Mouse (Mus musculus) hindbrain, embryonic 13.5 days (tissue): Measurements from ENCODE around the gene Agpat2. TPM values are rescaled to one million over a fixed set of nuclear protein-coding genes. Genes with fewer than 3 reads are reported as not detected.

Source experiments
- ATAC-seq: fragments of 200-750 bp; cut with Nextera tagmentation; 2 replicates; pipeline ENCODE4 v1.8.0; 2017; ENCODE audit warnings: moderate TSS enrichment; ENCODE audit not compliant: low FRiP score
- H3K27ac ChIP-seq: fragments of 300-500 bp; sonication (generic); 2 replicates; pipeline ENCODE4 v1.5.1; 2015; ENCODE audit warnings: inconsistent platforms, mild to moderate bottlenecking, moderate library complexity
- H3K27me3 ChIP-seq: fragments of 300-500 bp; sonication (generic); 2 replicates; pipeline ENCODE4 v1.6.1; 2015; ENCODE audit warnings: mild to moderate bottlenecking, inconsistent platforms
- H3K36me3 ChIP-seq: fragments of 300-500 bp; sonication (generic); 2 replicates; pipeline ENCODE4 v1.6.1; 2015; ENCODE audit warnings: mild to moderate bottlenecking, inconsistent platforms
- H3K4me1 ChIP-seq: fragments of 300-500 bp; sonication (generic); replicated peaks from 2 replicates; pipeline ENCODE4 v1.6.1; 2015; ENCODE audit warnings: inconsistent platforms
- H3K4me2 ChIP-seq: fragments of 300-500 bp; sonication (generic); 2 replicates; pipeline ENCODE4 v1.6.1; 2015; ENCODE audit warnings: inconsistent platforms, mild to moderate bottlenecking, moderate library complexity
- H3K4me3 ChIP-seq: fragments of 300-500 bp; sonication (generic); 2 replicates; pipeline ENCODE4 v1.5.1; 2015; ENCODE audit warnings: mild to moderate bottlenecking, inconsistent platforms
- H3K9ac ChIP-seq: fragments of 300-500 bp; sonication (generic); 2 replicates; pipeline ENCODE4 v1.6.1; 2015; ENCODE audit warnings: mild to moderate bottlenecking, inconsistent platforms
- H3K9me3 ChIP-seq: fragments of 300-500 bp; sonication (generic); 2 replicates; pipeline ENCODE4 v1.6.1; 2016; ENCODE audit warnings: inconsistent platforms
- WGBS: fragments of 180-500 bp; shearing (Covaris S2); methylation state at CpG from one replicate; pipeline ENCODE4 v1.1.7; 2015; 5-methylcytosine and 5-hydroxymethylcytosine counted together
- polyA plus RNA-seq: library from polyadenylated mRNA; unstranded; fragments of >200 nt; fragmentation: Nextera tagmentation; extraction: Ambion mirVana; gene quantifications from 2 replicates; pipeline ENCODE4 v1.2.1, GENCODE M21; 2015

Gene Agpat2
- polyA plus RNA-seq, 1 experiment from 2014 or later = 6.8 TPM

DNA sequence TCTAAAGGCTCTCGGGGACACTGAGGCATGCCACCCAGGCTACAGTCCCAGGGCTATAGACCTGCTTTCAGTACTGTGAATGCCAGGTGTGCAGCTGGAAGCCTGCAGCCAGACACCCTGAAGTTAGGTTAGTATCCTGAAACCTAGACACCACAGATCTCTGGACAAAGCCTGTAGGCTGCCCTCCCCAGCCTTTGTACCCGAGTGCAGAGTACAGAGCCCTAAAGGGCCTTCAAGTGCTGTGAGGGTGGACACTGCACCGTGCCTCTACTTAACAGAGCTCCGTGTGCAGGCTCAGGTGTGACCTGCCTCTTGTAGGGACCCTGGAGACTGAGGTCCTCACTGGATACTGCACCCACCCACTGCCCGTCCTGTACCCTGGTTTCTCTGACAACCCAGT, 43.7 kb downstream of the Agpat2 start:
- Histone ChIP-seq H3K9ac (no peak overlapping the region), H3K27ac (no peak overlapping the region), H3K27me3 (0 out of 2 replicates have a peak, but pooled peaks cover 3% of the 10 kb centered on the region), H3K4me3 (no peak overlapping the region), H3K36me3 (no peaks in the 10 kb centered on the region), H3K4me2 (no peak overlapping the region), H3K9me3 (no peaks in the 10 kb centered on the region), H3K4me1 (peaks cover 25% of the 10 kb centered on the region)
- WGBS = 70% methylated on average over 5 of the region's 5 CpGs
- ATAC-seq = no peak

DNA sequence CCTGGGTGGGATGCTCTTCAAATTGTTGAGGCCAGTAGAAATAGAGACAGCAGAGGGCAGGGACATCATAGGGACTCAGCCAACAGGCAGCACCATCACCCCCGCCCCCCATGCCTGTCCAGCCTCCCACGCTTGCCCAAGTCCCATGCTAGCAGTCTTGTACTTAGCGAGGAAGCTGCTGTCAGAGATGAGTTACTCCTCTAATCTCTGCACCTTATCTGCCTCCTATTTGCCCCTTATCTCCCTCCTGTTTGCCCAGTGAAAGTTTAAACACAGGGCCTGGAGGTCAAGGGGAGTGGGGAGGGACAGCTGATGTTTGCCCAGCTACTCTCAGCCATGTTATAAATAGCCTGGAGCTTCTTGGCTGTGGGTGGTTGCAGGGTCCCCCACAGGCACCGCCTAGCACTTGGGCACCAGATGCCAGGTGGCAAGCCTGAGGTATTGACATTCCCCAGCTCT, 47.7 kb downstream of the Agpat2 start:
- WGBS = 79% methylated on average over 4 of the region's 4 CpGs
- no peak overlapping the region for H3K9ac ChIP-seq
- no peak for ATAC-seq

DNA sequence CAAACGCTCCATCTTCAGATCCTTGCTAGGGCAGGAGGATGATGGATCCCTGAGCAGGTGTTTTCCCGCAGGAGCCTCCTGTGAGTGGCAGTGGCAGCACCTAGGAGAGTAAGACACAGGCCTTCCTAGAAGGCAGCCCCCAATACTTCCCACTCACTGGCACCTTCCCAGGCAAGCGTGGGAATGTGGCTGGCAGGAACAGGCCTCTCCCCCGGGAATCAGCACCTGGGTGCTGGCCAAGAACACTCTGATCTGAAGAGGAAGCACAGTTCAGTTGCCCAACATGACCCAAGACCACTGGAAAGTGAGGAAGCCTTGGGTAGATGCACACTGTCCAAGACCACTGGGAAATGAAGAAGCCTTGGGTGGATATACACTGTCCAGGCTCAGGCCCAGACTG, 49.1 kb downstream of the Agpat2 start:
- Histone ChIP-seq H3K4me2 (no peak overlapping the region), H3K9ac (no peak overlapping the region), H3K27ac (no peak overlapping the region), H3K4me1 (peaks cover 23% of the 10 kb centered on the region), H3K36me3 (no peaks in the 10 kb centered on the region), H3K27me3 (no peaks in the 10 kb centered on the region), H3K4me3 (no peak overlapping the region), H3K9me3 (no peaks in the 10 kb centered on the region)
- no peak for ATAC-seq
- 88% methylated on average over 4 of the region's 4 CpGs for WGBS

More for the DNA sequence above, 47.7 kb downstream of the Agpat2 start:
- Histone ChIP-seq H3K4me1 (peaks cover 23% of the 10 kb centered on the region), H3K27ac (no peak overlapping the region), H3K4me2 (no peak overlapping the region), H3K36me3 (no peaks in the 10 kb centered on the region), H3K9me3 (no peaks in the 10 kb centered on the region), H3K4me3 (no peak overlapping the region), H3K27me3 (0 out of 2 replicates have a peak, but pooled peaks cover 3% of the 10 kb centered on the region)

DNA sequence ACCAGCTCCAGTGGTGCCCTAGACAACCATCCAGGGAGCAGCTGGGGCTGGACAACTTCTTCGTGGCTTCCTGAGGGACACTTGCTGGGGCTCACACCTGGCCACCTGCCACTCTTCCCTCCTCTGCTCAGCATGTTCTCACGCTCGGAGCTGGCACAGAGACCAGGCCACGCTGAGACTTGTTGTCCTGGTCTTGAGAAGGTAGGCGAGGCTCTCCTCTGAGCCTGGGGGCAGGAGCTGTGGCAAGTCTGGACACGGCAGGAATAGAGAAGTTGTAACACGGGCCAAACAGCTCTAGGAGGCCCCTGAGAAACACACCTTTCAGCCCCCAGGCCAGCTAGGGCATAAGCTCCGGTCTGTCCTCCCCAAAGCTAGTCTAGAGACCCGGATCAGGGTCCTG, 50.3 kb downstream of the Agpat2 start:
- H3K36me3 ChIP-seq = no peaks in the 10 kb centered on the region
- H3K9ac ChIP-seq = no peak overlapping the region
- no peak overlapping the region for H3K4me3 ChIP-seq
- no peak overlapping the region for H3K4me2 ChIP-seq
- no peaks in the 10 kb centered on the region for H3K9me3 ChIP-seq
- H3K27ac ChIP-seq = no peak overlapping the region
- no peak for ATAC-seq
- no peaks in the 10 kb centered on the region for H3K27me3 ChIP-seq
- 86% methylated on average over 9 of the region's 9 CpGs for WGBS
- peaks cover 30% of the 10 kb centered on the region for H3K4me1 ChIP-seq

DNA sequence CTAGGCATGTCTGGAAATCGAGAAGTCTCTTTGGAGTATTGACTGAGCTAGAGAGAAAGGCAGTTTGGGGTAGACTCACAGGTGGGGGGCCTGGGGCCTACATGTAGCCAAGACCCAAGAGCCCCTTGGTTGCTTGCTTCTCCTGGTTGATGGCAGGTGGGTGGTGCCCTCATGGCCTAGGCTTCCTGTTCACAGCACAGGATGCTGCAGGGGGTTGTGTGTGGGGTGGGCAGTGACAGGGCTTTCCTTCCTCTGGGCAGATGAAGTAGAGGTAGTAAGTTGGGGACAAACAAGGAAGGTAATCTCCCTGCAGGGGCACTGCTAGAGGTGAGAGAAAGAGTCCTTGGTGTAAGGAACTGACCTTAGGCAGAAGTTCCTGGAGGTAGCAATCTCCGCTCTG, 52.2 kb downstream of the Agpat2 start:
- 91% methylated on average over 2 of the region's 2 CpGs for WGBS
- Histone ChIP-seq H3K27me3 (no peaks in the 10 kb centered on the region), H3K36me3 (no peaks in the 10 kb centered on the region), H3K9me3 (no peaks in the 10 kb centered on the region), H3K27ac (no peak overlapping the region), H3K4me2 (no peak overlapping the region), H3K4me3 (no peak overlapping the region), H3K9ac (no peak overlapping the region), H3K4me1 (peaks cover 40% of the 10 kb centered on the region)
- no peak for ATAC-seq

DNA sequence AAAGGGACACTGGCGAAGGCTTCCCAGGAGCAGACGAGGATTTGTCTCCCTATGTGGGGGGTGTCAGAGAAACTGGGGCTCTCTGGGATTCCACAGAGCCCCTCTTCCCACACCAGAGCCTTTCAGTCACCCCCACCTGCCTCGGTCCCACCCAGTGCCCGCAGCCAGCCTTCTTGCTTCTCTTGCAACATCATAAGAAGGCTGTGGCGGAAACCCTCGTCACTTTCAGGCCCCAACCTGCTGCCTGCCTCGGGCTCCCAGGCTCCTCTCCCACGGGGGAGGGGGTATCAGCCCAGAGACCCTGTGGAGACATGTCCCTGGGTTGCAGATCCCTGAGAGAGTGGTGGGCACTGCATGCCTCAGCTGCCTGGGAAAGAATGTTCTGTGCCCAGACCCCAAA, 52.8 kb downstream of the Agpat2 start:
- Histone ChIP-seq H3K27ac (no peak overlapping the region), H3K9me3 (no peaks in the 10 kb centered on the region), H3K4me2 (no peak overlapping the region), H3K9ac (no peak overlapping the region), H3K4me3 (no peak overlapping the region), H3K4me1 (peaks cover 36% of the 10 kb centered on the region), H3K27me3 (no peaks in the 10 kb centered on the region), H3K36me3 (no peaks in the 10 kb centered on the region)
- no peak for ATAC-seq
- 79% methylated on average over 8 of the region's 8 CpGs for WGBS

DNA sequence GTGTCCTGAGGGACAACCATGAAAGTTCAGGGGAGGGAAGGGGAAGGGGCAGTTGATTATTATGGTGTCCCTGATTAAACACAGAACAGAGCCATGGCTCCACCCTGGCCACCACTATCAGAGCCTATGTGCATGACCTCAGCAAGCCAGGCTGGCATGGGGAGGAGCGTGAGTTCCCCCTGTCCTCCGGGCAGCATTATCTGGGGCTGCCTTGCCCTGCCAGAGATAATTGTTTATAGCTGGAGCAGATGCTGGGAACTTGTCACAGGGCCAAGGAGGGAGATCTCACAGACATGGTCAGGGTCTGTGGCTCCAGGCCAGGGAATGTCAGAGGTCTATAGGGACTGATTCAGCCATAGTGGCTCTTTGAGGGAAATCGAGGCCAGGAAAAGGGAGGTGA, 53.4 kb downstream of the Agpat2 start:
- no peak overlapping the region for H3K9ac ChIP-seq
- no peaks in the 10 kb centered on the region for H3K36me3 ChIP-seq
- WGBS = 81% methylated on average over 3 of the region's 3 CpGs
- H3K9me3 ChIP-seq = no peaks in the 10 kb centered on the region
- H3K4me3 ChIP-seq = no peak overlapping the region
- H3K4me1 ChIP-seq = peaks cover 36% of the 10 kb centered on the region
- H3K27me3 ChIP-seq = no peaks in the 10 kb centered on the region
- H3K27ac ChIP-seq = no peak overlapping the region
- ATAC-seq = no peak
- H3K4me2 ChIP-seq = no peak overlapping the region

DNA sequence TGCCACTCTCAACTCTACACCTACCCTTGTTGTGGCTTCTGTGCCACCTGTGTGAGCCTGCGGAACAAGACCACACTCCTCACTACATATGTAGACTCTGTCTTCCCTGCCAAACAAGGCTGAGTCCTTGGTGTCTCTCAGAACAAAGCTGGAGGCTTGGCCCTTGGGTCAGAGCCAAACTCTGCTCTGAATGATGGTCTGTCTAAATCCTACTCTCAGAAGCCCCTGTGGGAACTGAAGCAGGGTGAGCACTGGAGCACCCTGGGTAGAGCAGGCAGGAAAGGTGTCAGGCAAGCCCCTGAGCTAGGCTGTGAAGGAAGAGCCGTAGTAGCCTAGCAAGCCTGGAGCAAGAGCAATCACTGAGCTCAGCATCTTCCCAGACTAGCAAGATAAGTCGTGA, 54.0 kb downstream of the Agpat2 start:
- ATAC-seq = no peak
- Histone ChIP-seq H3K4me2 (no peak overlapping the region), H3K9me3 (no peaks in the 10 kb centered on the region), H3K27me3 (no peaks in the 10 kb centered on the region), H3K4me3 (no peak overlapping the region), H3K27ac (peak overlapping the region; percentile 40; the same call in 1 of the 2 replicates), H3K9ac (no peak overlapping the region), H3K4me1 (peaks cover 36% of the 10 kb centered on the region), H3K36me3 (no peaks in the 10 kb centered on the region)
- 71% methylated on average over 3 of the region's 3 CpGs for WGBS

DNA sequence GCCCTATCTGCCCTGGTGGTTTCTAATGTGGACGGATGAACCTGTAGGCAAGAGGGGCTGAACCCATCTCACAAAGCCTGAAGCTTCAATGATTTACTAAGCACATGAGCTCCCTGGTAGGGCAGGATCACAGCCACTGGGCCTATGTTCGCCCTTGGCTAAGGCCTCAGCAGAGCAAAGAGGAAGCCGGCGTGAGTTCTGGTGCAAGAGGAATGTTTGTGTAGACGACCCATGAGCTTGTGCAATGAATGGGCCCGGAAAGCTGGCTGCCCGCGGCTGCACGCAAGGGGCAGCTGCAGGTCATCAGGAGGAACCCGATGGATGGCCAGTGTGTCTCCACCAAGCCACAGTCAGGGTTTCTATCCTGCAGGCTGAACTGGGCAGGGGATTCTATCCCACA, 54.4 kb downstream of the Agpat2 start:
- no peaks in the 10 kb centered on the region for H3K36me3 ChIP-seq
- no peaks in the 10 kb centered on the region for H3K27me3 ChIP-seq
- H3K9ac ChIP-seq = no peak overlapping the region
- no peak for ATAC-seq
- H3K4me2 ChIP-seq = no peak overlapping the region
- WGBS = 81% methylated on average over 10 of the region's 10 CpGs
- no peak overlapping the region for H3K4me3 ChIP-seq
- H3K27ac ChIP-seq = no peak overlapping the region
- H3K4me1 ChIP-seq = peaks cover 36% of the 10 kb centered on the region
- no peaks in the 10 kb centered on the region for H3K9me3 ChIP-seq

DNA sequence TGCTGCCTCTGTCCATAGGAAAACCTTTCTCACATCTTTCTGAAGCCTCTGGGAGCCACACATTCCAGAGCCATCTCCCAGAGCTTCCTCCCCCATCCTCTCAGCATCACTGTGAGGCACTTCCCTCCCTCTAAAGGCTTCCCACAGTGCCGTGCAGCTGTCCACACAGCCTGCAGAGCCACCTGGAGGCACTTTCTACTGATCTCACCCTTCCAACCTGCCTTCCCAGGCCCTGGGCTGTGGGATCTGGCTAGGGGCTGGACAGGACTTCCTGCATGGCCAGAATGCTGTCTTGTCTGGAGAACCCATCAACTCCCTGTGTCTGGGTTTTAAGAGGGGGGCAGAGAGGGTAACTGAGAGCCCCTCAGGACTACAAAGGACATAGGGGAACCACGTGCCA, 56.7 kb downstream of the Agpat2 start:
- WGBS = 31% methylated on average over 2 of the region's 2 CpGs
- Histone ChIP-seq H3K36me3 (no peaks in the 10 kb centered on the region), H3K4me3 (no peak overlapping the region), H3K27ac (0 out of 2 replicates have a peak overlapping the region, but pooled peaks have one; percentile 24), H3K4me1 (peaks cover 49% of the 10 kb centered on the region), H3K4me2 (no peak overlapping the region), H3K27me3 (no peaks in the 10 kb centered on the region), H3K9ac (no peak overlapping the region), H3K9me3 (no peaks in the 10 kb centered on the region)
- ATAC-seq = peak; percentile 61; the same call in 1 of the 2 replicates

DNA sequence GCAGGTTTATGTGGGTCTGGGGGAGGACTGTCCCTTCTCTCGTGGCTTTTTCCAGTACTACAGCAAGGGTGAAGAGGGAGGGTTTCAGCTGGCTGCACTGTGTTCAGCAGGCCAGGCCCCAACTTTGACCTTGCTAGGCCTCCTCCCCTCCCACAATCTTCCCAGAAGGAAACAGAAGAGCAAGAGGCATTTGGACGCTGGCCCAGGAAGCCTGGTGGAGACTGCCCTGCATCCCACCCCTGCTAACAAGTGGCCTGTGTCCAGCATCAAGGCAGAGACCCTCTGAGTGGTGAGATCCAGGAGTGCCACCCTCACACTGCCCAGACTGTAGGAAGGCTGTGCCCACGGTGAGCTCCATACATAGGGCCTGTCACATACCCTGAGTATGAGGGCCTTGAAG, 60.0 kb downstream of the Agpat2 start:
- H3K27ac ChIP-seq = 0 out of 2 replicates have a peak overlapping the region, but pooled peaks have one; percentile 1
- no peak overlapping the region for H3K9ac ChIP-seq
- H3K27me3 ChIP-seq = no peaks in the 10 kb centered on the region
- H3K4me3 ChIP-seq = no peak overlapping the region
- H3K4me1 ChIP-seq = peaks cover 47% of the 10 kb centered on the region
- H3K36me3 ChIP-seq = no peaks in the 10 kb centered on the region
- no peak for ATAC-seq
- WGBS = 64% methylated on average over 3 of the region's 3 CpGs
- H3K9me3 ChIP-seq = no peaks in the 10 kb centered on the region
- H3K4me2 ChIP-seq = no peak overlapping the region

DNA sequence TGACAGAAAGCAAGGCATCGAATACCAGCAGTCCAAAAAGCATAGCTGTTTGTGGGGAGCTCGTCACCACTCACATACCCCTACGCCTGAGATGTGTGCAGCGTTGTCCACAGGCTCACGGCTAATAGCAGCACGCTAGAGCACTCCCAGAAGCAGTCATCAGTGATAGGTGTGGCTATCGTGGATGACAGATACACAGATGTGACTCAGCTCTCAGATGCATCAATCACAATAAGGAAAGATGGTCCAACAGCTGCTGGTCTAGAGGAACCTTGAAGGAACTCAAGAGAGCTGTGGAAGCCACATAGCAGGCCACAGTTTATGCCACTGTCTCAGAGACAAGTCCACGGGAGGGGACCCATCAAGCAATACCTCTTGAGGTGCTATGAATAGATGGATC, 60.4 kb downstream of the Agpat2 start:
- Histone ChIP-seq H3K9ac (no peak overlapping the region), H3K27ac (no peak overlapping the region), H3K9me3 (no peaks in the 10 kb centered on the region), H3K4me1 (peaks cover 47% of the 10 kb centered on the region), H3K27me3 (no peaks in the 10 kb centered on the region), H3K4me2 (no peak overlapping the region), H3K4me3 (no peak overlapping the region), H3K36me3 (no peaks in the 10 kb centered on the region)
- 89% methylated on average over 8 of the region's 8 CpGs for WGBS
- no peak for ATAC-seq

DNA sequence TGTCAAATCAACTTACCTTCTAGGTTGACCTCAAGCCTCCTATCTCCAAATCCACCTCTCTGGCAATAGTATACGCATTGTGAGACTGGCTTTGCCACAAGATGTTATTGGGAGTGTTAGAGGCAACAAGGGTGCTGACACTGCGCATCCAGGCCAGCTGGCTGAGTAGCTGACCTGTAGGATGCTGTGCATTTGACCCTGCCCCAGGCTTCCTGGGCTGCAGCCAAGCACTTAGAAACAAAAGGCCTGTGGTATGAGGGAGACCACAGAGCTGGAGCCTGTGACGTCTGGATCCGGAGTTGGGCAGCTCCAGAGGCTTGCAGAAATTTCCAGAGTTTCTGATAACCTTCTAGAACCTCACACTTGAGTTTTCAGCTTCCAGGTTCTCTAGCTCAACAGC, 61.1 kb downstream of the Agpat2 start:
- H3K9ac ChIP-seq = no peak overlapping the region
- H3K9me3 ChIP-seq = no peaks in the 10 kb centered on the region
- H3K27ac ChIP-seq = no peak overlapping the region
- WGBS = 73% methylated on average over 4 of the region's 4 CpGs
- H3K27me3 ChIP-seq = no peaks in the 10 kb centered on the region
- H3K4me3 ChIP-seq = no peak overlapping the region
- H3K36me3 ChIP-seq = no peaks in the 10 kb centered on the region
- H3K4me2 ChIP-seq = no peak overlapping the region
- no peak for ATAC-seq
- H3K4me1 ChIP-seq = peaks cover 47% of the 10 kb centered on the region
